Mouse (Mus musculus): ENCODE data around the gene Cmss1.

Gene Cmss1

GRCm38 (mm10) chr16:57378631-57379330 is 227.9 kb downstream of the Cmss1 start:
- in situ Hi-C loops (cut with MboI; ENCODE audit: low pct_unique_long_range_greater_than_20kb in 1 of 2, low sequenced_read_pairs in 2 of 2, unreplicated experiment in 1 of 2): no loop called here

GRCm38 (mm10) chr16:57375248-57375837 is 231.3 kb downstream of the Cmss1 start:
- in situ Hi-C loops (cut with MboI; ENCODE audit: low pct_unique_long_range_greater_than_20kb in 1 of 2, low sequenced_read_pairs in 2 of 2, unreplicated experiment in 1 of 2): no loop called here

DNA sequence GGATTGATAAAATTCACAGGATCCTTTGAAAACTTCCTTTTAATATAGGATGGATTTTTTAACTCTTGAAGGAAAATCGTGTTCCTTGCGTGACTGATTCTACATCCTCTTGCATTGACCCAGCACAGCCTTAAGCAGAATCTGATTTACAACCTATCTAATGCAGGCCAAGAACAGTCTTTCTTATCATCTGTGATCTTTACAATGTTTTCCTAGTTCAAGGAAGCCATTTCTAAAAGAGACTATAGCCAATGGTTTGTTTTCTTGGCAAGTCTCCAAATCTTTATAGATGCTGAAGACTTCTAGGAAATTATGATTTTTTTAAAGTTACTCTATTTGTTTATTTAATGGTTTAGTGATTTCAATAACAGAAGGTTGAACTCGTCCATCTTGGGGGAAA is 234.5 kb downstream of the Cmss1 start:
- in situ Hi-C loops (cut with MboI; ENCODE audit: low pct_unique_long_range_greater_than_20kb in 1 of 2, low sequenced_read_pairs in 2 of 2, unreplicated experiment in 1 of 2): no loop called here

GRCm38 (mm10) chr16:57369846-57370496 is 236.7 kb downstream of the Cmss1 start:
- in situ Hi-C loops (cut with MboI; ENCODE audit: low pct_unique_long_range_greater_than_20kb in 1 of 2, low sequenced_read_pairs in 2 of 2, unreplicated experiment in 1 of 2): no loop called here

DNA sequence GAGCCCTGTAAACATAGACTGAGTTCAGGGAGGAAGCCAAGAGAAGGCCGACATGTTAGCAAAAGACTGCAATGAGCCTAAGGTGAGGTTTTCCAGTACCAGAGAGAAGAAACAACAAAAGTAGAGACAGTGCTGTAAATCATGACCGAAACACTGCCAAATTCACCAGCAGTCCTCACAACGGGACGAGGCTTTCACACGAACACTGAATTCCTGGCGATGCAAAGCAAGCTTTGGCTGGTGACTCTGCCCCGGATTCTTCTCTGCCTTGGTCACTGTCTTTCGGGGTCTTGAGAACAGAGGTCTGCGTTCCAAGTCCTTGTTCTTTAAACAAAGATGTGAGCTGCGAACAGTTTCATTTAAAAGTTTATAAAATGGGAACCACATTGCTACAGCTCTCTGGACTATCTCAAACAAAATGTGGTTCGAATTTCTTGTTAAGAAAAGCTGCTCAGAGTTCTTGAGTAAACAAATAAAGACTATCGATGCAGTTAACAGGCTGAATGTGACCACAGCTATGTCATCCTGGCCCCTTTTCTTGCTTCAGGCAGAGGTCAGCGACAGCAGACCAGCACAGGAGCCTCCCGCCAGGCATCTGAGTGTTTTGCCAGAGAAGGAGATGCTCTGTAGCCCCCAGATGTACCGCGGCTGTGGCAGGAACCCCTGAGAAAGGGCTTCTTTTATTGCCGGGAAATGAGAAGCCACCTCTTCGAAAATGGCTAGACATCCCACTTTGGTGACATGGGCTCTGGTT is 239.5 kb downstream of the Cmss1 start:
- in situ Hi-C loops (cut with MboI; ENCODE audit: low pct_unique_long_range_greater_than_20kb in 1 of 2, low sequenced_read_pairs in 2 of 2, unreplicated experiment in 1 of 2): no loop called here

DNA sequence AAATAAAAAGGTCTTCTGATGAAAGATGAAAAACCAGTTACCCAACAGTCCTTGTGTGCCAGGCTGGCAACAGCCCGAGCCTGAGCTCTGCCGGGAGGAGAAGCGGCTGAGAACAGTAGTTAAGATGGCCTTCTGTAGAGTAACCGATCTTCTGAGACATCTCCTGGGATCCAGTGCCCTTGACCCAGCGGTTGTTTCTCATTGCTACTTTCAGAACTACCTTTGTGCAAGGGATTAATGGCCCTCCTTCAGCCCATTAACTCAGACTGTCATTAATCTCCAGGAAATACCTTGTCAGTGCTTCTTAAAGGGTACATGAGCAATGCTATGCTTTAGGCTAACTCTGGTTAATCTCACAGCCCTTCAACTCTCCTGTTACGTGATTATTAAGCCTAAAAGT is 240.5 kb downstream of the Cmss1 start:
- in situ Hi-C loops (cut with MboI; ENCODE audit: low pct_unique_long_range_greater_than_20kb in 1 of 2, low sequenced_read_pairs in 2 of 2, unreplicated experiment in 1 of 2): no loop called here

GRCm38 (mm10) chr16:57364498-57364897 is 242.2 kb downstream of the Cmss1 start:
- in situ Hi-C loops (cut with MboI; ENCODE audit: low pct_unique_long_range_greater_than_20kb in 1 of 2, low sequenced_read_pairs in 2 of 2, unreplicated experiment in 1 of 2): no loop called here

GRCm38 (mm10) chr16:57362679-57363401 is 243.8 kb downstream of the Cmss1 start:
- in situ Hi-C loops (cut with MboI; ENCODE audit: low pct_unique_long_range_greater_than_20kb in 1 of 2, low sequenced_read_pairs in 2 of 2, unreplicated experiment in 1 of 2): no loop called here

DNA sequence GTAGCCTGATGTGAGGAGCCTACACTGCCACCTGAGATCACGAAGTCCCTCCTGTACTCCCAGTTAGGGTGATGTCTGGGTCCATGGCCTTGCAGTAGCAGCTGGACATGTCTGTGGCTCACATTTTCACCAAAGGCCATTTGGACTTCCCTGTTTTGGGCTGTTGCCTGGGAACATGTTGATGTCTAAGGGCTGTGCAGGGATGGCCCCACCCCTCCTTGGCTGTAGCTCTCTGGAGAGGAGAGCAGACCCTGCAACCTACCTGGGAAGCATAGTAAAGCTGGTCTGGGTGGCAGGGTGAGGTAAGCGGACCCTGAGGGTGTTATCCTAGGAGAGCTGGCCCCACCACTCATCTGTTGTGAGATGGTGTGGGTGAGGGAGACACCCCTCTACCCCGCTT is 245.9 kb downstream of the Cmss1 start:
- in situ Hi-C loops (cut with MboI; ENCODE audit: low pct_unique_long_range_greater_than_20kb in 1 of 2, low sequenced_read_pairs in 2 of 2, unreplicated experiment in 1 of 2): no loop called here

- in situ Hi-C loops (cut with MboI; ENCODE audit: low pct_unique_long_range_greater_than_20kb in 1 of 2, low sequenced_read_pairs in 2 of 2, unreplicated experiment in 1 of 2): no loop called here
These were observed 247.4 kb downstream of the Cmss1 start for GRCm38 (mm10) chr16:57359251-57359650.

DNA sequence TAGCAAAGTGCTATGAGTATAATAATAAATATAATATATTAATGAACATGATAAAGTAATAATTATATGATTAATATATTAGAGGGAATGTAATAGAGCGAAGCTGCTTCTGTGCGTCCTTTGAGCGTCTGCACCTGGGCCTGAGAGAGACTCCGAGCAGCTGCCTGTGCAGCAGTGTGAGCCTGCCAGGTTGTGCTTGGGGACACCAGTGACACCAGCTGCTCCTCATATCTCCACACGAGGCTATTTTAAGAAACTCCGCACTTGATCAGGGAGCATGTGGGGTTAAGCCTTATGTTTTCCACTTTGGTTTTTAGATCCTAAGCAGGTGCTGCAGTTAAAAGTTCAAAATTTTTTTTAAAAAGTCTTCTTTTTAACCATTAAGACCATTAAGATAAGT is 249.7 kb downstream of the Cmss1 start:
- in situ Hi-C loops (cut with MboI; ENCODE audit: low pct_unique_long_range_greater_than_20kb in 1 of 2, low sequenced_read_pairs in 2 of 2, unreplicated experiment in 1 of 2): no loop called here

- in situ Hi-C loops (cut with MboI; ENCODE audit: low pct_unique_long_range_greater_than_20kb in 1 of 2, low sequenced_read_pairs in 2 of 2, unreplicated experiment in 1 of 2): no loop called here
These were observed 250.2 kb downstream of the Cmss1 start for GRCm38 (mm10) chr16:57356454-57356853.

GRCm38 (mm10) chr16:57353932-57354331 is 252.7 kb downstream of the Cmss1 start:
- in situ Hi-C loops (cut with MboI; ENCODE audit: low pct_unique_long_range_greater_than_20kb in 1 of 2, low sequenced_read_pairs in 2 of 2, unreplicated experiment in 1 of 2): no loop called here

GRCm38 (mm10) chr16:57353166-57353721 is 253.4 kb downstream of the Cmss1 start:
- in situ Hi-C loops (cut with MboI; ENCODE audit: low pct_unique_long_range_greater_than_20kb in 1 of 2, low sequenced_read_pairs in 2 of 2, unreplicated experiment in 1 of 2): no loop called here

- in situ Hi-C loops (cut with MboI; ENCODE audit: low pct_unique_long_range_greater_than_20kb in 1 of 2, low sequenced_read_pairs in 2 of 2, unreplicated experiment in 1 of 2): no loop called here
These were observed 253.9 kb downstream of the Cmss1 start, which contains the start of gene Filip1l for GRCm38 (mm10) chr16:57352751-57353150. Gene Filip1l, plus strand, starts transcription at chr16:57353093.

- in situ Hi-C loops (cut with MboI; ENCODE audit: low pct_unique_long_range_greater_than_20kb in 1 of 2, low sequenced_read_pairs in 2 of 2, unreplicated experiment in 1 of 2): no loop called here
These were observed 257.0 kb downstream of the Cmss1 start for GRCm38 (mm10) chr16:57349689-57350088.

GRCm38 (mm10) chr16:57349039-57349438 is 257.6 kb downstream of the Cmss1 start:
- in situ Hi-C loops (cut with MboI; ENCODE audit: low pct_unique_long_range_greater_than_20kb in 1 of 2, low sequenced_read_pairs in 2 of 2, unreplicated experiment in 1 of 2): no loop called here

GRCm38 (mm10) chr16:57346258-57346657 is 260.4 kb downstream of the Cmss1 start:
- in situ Hi-C loops (cut with MboI; ENCODE audit: low pct_unique_long_range_greater_than_20kb in 1 of 2, low sequenced_read_pairs in 2 of 2, unreplicated experiment in 1 of 2): no loop called here

Measured in mouse embryonic stem cell (cell line).